Mouse (Mus musculus) E14TG2a.4 (cell line): ENCODE measurements around the gene Nfs1.
"Not testable (repeated sequence)": the region's sequence is repeated elsewhere in the genome, so short reads cannot be mapped to it uniquely, and the experiment has no call there.

Source experiments
- H3K27me3 ChIP-seq: 2 replicates; pipeline ENCODE4 v1.6.1; 2014; ENCODE audit warnings: low read length, control low read depth; ENCODE audit not compliant: insufficient read depth
- H3K36me3 ChIP-seq: 2 replicates; pipeline ENCODE4 v1.6.1; 2014; ENCODE audit warnings: low read length, control low read depth; ENCODE audit not compliant: insufficient read depth
- H3K4me1 ChIP-seq: replicated peaks from 2 replicates; pipeline ENCODE4 v1.6.1; 2014; ENCODE audit warnings: low read depth, low read length, control low read depth
- H3K4me3 ChIP-seq: replicated peaks from 2 replicates; pipeline ENCODE4 v1.5.1; 2014; ENCODE audit warnings: mild to moderate bottlenecking, low read length
- H3K9me3 ChIP-seq: 2 replicates; pipeline ENCODE4 v1.6.1; 2014; ENCODE audit warnings: low read length, control low read depth
- CTCF ChIP-seq: conservative IDR thresholded peaks from 2 replicates; pipeline ENCODE4 v1.5.1; 2014; ENCODE audit warnings: low read length
- NANOG ChIP-seq: IDR thresholded peaks from 2 replicates; pipeline ENCODE4 v1.6.1; 2014; ENCODE audit warnings: borderline replicate concordance, low read length, mixed read lengths
- POU5F1 ChIP-seq: IDR thresholded peaks from 2 replicates; pipeline ENCODE4 v1.6.1; 2014; ENCODE audit warnings: low read length, borderline replicate concordance

The Nfs1 gene

GRCm38 (mm10) chr2:156119566-156119965 is 24.4 kb downstream of the Nfs1 start:
- Histone ChIP-seq H3K27me3 (no peaks in the 10 kb centered on the region), H3K9me3 (no peaks in the 10 kb centered on the region), H3K36me3 (peaks cover 14% of the 10 kb centered on the region), H3K4me3 (no peak overlapping the region), H3K4me1 (no peaks in the 10 kb centered on the region)
- TF ChIP-seq POU5F1 (no peak), CTCF (no peak), NANOG (no peak)

GRCm38 (mm10) chr2:156112080-156112423 is 31.9 kb downstream of the Nfs1 start:
- H3K36me3 ChIP-seq, H3K27me3 ChIP-seq, H3K9me3 ChIP-seq: not testable (repeated sequence)
- H3K4me3 ChIP-seq = peak overlapping the region; percentile 93
- peaks cover 30% of the 10 kb centered on the region for H3K4me1 ChIP-seq

DNA sequence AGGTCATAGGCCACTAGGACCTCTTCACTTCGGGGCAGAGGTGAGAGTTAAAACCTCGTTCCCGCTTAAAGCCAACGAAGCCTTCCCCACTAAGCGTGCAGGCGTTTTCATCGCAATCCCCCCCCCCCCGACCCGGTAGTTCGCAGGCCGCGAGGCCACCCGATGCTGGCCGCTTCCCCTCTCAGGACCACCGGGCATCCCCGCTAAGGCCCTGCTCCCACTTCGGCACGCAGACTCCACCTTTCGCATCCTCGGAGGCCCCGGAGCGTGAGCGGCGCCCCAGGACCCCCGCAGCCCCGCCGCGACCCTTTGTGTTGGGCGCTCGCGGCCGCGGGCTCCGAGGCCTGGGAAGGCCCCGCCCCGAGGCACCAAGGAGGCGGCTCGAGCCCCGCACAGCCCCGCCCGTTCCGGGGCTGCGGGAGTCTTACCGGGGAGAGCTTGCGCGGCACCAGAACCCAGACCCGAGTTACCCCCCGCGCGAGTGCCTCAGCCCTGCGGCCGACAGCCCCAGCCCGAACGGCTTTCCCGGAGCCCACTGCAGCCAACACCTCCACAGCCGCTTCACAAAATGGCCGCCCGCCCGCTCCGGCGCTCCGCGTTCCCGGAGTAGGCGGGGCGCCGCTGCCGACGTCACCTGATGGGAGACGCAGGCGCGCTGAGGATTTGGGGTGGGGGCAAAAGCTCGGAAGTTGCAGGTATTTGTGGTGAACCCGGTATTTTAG is 32.5 kb downstream of the Nfs1 start, which contains the start of the genes Cpne1 and Rbm12:
Gene Cpne1 (minus strand): TSS at position 608 of the 722 bp plus-strand sequence.
Gene Rbm12 (minus strand): TSS at position 621 of the 722 bp plus-strand sequence.
- peak within 1 kb of the TSS; percentile 93 for H3K4me3 ChIP-seq
- H3K9me3 ChIP-seq = no peaks in the 10 kb centered on the region
- TF ChIP-seq NANOG (no peak), CTCF (no peak), POU5F1 (no peak)

GRCm38 (mm10) chr2:156110627-156111357 is 33.2 kb downstream of the Nfs1 start:
- Histone ChIP-seq H3K4me1 (peaks cover 42% of the 10 kb centered on the region), H3K27me3 (no peaks in the 10 kb centered on the region), H3K4me3 (peak overlapping the region; percentile 93), H3K9me3 (no peaks in the 10 kb centered on the region), H3K36me3 (peaks cover 16% of the 10 kb centered on the region)
- TF ChIP-seq POU5F1 (no peak), NANOG (no peak), CTCF (no peak)

More for the DNA sequence above, 32.5 kb downstream of the Nfs1 start, which contains the start of the genes Cpne1 and Rbm12:
- H3K4me1 ChIP-seq = peaks cover 36% of the 10 kb centered on the region
- no peaks in the 10 kb centered on the region for H3K27me3 ChIP-seq
- peaks cover 10% of the 10 kb centered on the region; the same call in 1 of the 2 replicates for H3K36me3 ChIP-seq

GRCm38 (mm10) chr2:156091926-156092325 is 52.1 kb downstream of the Nfs1 start:
- Histone ChIP-seq H3K36me3 (peaks cover 77% of the 10 kb centered on the region), H3K27me3 (no peaks in the 10 kb centered on the region), H3K4me3 (no peak overlapping the region), H3K9me3 (no peaks in the 10 kb centered on the region), H3K4me1 (peaks cover 42% of the 10 kb centered on the region)
- no peak for TF ChIP-seq POU5F1
- no peak for TF ChIP-seq NANOG
- TF ChIP-seq CTCF = no peak

GRCm38 (mm10) chr2:156089799-156090198 is 54.2 kb downstream of the Nfs1 start:
- Histone ChIP-seq H3K9me3 (peaks cover 5% of the 10 kb centered on the region; the same call in 1 of the 2 replicates), H3K36me3 (peaks cover 64% of the 10 kb centered on the region), H3K4me3 (no peak overlapping the region), H3K27me3 (no peaks in the 10 kb centered on the region), H3K4me1 (peaks cover 26% of the 10 kb centered on the region)
- TF ChIP-seq CTCF (no peak), NANOG (no peak)

DNA sequence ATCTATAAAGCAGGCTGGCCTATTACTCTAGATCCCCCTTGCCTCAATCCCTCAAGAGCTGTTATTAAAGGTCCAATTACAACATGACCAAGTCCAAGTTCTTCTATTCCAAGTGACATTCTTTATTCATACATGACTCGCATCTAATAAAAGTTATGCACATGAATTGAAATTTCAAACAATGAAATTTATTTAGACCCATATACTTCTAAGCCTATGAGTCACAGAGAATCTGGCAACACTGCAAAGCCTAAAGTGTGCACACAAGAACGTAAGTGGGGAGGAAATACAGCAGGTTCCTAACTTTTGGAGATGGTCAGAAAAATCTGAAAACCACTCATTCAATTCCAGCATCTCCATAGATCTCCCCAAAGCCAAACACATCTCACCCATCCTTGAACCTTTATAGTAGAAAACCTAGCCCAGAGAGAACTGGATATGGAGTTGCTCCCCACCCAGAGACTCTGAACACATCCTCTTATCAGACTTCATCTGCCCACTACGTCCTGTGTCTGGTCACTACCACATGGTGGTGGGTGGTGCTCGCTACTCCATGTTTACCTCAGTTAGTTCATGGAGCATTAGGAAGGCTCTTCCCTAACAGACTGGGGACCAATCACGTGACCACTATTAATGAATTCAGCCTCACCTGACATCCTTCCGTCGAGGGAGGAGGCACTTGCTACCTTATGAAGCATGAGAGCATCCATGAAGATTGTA is 56.4 kb downstream of the Nfs1 start:
- H3K9me3 ChIP-seq = peaks cover 8% of the 10 kb centered on the region; the same call in 1 of the 2 replicates
- peaks cover 49% of the 10 kb centered on the region for H3K36me3 ChIP-seq
- H3K27me3 ChIP-seq = no peaks in the 10 kb centered on the region
- TF ChIP-seq CTCF (no peak), NANOG (no peak), POU5F1 (no peak)
- H3K4me1 ChIP-seq = peaks cover 26% of the 10 kb centered on the region
- H3K4me3 ChIP-seq = no peak overlapping the region

GRCm38 (mm10) chr2:156084541-156084940 is 59.4 kb downstream of the Nfs1 start:
- Histone ChIP-seq H3K9me3 (peaks cover 8% of the 10 kb centered on the region; the same call in 1 of the 2 replicates), H3K36me3 (peaks cover 27% of the 10 kb centered on the region; the same call in 1 of the 2 replicates), H3K27me3 (no peaks in the 10 kb centered on the region), H3K4me3 (no peak overlapping the region), H3K4me1 (peaks cover 12% of the 10 kb centered on the region)
- TF ChIP-seq CTCF (no peak), POU5F1 (no peak), NANOG (no peak)
